Mouse (Mus musculus) CD4-positive, CD25-positive, alpha-beta regulatory T cell, adult 2 months (primary cell): ENCODE measurements around the gene Muc1.
"Not testable (repeated sequence)": the region's sequence is repeated elsewhere in the genome, so short reads cannot be mapped to it uniquely, and the experiment has no call there.

Source experiments
- DNase-seq: peaks from one replicate; pipeline ENCODE4 v3.0.0-alpha.2; 2012; ENCODE audit warnings: low read depth, low spot score

The Muc1 gene

DNA sequence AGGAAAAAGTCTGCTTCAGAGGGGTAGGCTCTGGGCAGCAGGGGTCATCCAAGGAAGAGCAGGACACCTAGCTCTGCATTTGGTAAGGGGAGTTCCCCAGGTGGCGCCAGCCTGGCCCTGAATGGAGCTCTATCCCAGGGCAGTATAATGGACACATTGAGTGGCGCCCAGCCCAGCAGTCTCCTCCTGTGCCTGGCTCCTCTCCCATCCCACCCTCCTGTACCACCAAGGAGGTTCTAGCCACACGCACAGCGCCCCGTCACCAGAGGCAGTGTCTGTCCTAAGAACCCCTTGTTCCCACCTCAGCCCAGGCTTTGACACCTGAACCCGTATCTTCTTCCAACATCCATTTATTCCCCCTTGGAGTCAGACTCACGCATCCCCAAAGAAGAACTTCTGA lies 19.1 kb upstream of the Muc1 start:
- no peak for DNase-seq

DNA sequence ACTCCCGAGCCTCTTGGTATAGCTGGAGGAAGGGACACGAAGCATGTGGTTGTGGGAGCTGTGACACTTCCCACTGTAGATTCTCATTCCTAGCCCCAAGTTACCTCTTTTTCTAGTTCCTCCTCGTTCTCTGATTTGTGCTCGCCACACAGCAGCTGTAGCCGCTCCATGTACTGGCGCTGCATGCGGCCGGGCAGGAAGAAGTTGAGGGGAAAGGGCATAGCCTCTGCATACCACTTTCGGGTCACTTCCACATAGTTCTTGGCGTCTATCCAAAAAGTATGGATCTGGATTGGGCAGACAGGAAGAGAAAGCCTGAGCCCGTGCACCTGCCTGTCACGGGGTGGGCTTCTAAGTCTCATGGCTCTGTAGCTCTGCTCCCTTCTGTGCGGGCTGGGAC lies 18.7 kb upstream of the Muc1 start:
- no peak for DNase-seq

- DNase-seq = no peak
These were observed 18.1 kb upstream of the Muc1 start for GRCm38 (mm10) chr3:89210731-89211130.

DNA sequence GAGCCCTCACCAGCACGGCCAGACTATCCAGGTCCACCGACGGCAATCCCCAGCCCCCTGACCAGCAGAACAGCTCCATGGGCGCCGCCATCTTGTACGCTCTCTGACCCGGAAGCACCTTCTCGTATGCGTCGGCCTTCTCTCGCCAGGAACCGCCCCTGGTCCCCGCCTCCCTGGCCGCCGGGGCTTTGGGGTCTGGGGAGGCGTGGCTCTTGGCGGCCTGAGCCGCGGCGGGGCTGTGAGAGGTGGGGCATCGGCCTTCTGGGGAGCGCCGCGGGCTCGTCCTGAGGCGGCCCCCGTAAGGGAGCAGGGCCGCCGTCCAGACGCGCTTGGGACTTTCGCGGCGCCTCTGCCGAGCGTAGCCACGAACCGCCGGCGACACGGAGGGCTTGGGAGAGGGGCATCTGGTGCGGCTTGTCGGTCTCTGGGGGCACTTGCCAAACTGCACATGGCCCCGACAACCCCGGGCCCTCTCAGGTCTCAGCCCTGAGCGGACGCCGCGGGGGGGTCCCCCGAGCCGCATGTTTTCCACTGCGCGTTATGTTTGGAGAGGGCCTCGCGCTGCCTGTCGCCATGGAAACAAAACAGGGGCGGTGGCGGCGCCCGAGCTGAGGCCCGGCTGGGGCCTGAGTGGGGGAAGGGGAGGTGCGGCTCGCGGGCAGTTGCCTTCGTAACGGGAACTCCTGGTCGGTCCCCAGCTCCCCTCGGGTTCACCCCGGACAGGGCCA lies 14.9 kb upstream of the Muc1 start:
- peak; percentile 96 for DNase-seq

DNA sequence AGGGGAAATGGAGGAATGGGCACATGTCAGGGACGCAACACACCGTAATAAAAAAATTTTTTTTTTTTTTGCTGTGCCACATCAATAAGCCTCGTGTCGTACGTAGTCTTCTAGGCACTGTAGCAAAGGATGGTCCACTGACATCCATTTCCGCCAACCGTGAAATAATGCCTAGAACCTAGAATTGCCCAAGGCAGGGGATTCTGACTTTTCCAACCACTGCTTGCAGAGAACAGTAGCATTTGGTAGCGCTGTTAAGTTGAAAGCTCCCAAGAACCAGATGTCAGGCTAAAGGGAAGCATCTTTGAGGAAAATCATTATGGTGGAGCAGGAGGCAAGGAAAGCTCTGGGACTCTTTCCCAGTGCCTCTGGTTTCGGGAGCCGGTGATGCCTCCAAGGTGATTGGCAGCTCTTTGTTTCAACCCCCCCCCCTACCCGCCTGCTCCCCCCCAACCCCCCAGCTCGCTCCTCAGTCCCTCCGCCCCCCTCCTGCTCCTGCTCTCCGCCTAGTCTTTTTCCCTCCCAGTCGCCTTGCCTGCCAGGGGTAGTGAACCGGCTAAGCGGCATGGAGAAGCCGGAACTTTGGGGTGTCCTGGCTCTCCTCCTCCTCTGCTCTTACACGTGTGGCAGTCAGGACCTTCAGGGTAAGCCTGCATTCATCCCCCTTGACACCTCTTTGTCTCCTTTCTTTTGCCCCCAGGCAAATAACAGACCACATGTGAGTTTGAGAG lies 14.0 kb upstream of the Muc1 start, which contains the start of gene Thbs3:
TSS of gene Thbs3 (plus strand) at position 500 of the 731 bp plus-strand sequence.
- peak; percentile 76 for DNase-seq

DNA sequence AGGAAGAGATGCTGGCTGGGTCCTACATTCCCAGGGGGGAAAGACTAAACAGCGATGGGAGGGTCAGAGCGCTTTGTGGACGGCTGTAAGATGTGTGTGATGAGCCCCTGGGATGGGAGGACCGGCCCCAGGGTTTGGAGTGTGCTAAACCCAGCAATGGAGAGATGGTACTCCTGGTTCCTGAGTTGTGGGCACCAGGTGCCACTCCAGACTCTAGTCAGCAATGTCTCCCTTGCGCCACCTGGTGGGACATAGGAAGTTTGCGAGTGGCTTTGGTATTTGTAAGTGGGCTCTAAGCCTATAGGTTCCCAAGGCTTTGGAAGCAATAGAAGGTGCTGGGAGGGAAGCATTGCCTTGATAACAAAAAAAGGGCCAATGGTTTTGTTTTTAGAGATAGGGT lies 13.0 kb upstream of the Muc1 start:
- DNase-seq = peak; percentile 95

- not testable (repeated sequence) for DNase-seq
These were observed 12.4 kb upstream of the Muc1 start for GRCm38 (mm10) chr3:89216407-89216806.

DNA sequence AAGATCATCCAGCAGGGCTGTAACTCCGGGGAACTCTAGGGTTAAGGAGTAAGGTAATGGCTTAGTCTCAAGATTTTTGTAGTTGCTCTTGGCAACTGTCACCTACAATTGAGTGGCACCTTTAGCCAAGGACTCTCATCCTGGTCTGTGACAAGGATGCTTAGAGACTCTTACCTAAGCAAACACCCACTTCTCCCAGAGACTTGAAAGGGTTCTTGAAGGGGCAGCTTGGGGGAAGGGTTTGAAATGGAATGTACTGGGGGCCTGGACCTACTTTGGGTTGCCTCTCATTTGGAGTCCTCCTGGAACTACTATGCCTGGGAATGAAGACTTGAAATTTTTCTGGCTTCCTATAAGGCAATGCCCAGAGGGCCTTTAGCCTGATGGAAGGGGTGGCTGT lies 10.6 kb upstream of the Muc1 start:
- no peak for DNase-seq

- DNase-seq = no peak
These were observed 9.3 kb upstream of the Muc1 start for GRCm38 (mm10) chr3:89219546-89219945.

DNA sequence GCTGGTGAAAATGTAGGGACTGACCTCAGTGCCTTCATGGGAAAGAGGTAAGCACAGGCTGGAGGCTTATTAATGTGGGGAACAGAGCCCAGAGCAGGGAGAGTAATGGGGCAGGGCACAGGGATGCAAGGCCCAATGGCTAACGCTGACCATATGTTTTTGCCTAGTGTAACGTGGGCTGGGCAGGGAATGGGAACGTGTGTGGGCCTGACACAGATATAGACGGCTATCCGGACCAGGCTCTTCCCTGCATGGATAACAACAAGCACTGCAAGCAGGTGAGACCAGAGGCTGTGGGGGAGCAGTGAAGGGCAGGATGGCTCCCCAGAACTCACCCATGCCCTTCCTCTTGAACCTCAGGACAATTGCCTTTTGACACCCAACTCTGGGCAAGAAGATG lies 7.7 kb upstream of the Muc1 start:
- no peak for DNase-seq

DNA sequence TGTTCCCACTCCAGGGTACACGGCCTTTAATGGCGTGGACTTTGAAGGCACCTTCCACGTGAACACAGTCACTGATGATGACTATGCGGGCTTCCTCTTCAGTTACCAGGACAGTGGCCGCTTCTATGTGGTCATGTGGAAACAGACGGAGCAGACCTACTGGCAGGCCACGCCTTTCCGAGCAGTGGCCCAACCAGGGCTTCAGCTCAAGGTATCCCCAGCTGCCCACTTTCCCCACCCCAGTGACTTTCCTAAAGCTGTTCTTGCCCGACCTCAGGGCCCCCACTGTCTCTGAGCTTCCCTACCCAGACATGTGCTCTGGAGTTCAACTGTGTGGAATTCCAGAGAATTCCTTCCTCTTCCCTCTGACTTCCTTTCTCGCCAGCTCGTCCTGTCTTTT lies 4.1 kb upstream of the Muc1 start:
- DNase-seq = no peak

DNA sequence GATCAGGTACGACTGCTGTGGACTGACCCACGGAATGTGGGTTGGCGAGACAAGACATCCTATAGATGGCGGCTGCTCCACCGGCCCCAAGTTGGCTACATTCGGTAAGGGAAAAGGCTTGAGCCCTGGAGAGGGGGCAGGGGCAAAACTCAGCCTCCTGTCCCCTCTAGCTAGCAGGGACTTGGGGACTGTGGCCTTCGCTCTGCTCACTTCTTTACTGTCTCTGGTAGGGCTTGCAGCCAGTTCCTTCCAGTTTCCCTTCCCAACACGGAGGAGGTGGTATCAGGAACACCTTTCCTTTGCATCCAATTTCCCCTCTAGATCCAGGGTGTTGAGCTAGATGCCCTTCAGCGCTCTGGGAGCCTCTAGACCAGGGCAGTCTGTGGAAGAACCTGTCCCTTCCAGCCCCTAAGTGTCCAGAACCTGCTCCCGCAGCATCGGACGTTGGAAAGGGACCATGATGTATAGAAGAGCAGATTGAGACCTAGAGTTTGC lies 3.5 kb upstream of the Muc1 start:
- no peak for DNase-seq

DNA sequence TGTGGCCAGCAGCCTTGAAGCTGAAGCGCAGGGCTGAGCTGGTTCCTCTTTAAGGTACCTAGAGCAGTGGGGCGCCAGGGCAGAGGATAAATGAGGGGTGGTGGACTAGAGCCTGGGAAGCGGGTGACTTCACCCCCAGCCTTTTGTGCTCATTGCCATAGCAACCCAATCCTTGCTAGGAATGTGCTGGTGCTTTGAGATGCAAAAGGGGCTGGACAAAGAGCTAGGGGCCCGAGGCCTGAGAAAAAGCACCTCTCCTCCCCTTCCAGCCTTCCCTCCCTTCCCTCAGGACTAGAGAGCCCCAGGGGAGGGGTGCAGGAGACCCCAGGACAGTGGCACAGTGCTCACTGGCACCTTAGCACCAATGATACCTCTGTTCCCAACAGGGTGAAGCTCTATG lies 2.9 kb upstream of the Muc1 start:
- no peak for DNase-seq

DNA sequence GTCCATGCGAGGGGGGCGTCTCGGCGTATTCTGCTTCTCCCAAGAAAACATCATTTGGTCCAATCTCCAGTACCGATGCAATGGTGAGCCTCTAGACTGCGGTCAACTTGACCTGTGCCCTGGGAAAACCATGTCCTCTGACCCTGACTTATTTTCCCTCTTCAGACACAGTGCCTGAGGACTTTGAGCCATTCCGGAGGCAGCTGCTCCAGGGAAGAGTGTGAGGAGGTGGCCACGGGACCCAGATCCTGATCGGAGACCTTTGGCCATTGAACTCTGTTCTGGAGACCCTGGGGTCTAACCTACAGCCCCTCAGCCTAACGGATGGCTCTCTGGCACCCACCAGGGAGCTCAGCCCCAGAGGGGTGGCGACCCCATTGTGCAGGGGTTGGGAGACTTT lies 2.5 kb upstream of the Muc1 start:
- no peak for DNase-seq

DNA sequence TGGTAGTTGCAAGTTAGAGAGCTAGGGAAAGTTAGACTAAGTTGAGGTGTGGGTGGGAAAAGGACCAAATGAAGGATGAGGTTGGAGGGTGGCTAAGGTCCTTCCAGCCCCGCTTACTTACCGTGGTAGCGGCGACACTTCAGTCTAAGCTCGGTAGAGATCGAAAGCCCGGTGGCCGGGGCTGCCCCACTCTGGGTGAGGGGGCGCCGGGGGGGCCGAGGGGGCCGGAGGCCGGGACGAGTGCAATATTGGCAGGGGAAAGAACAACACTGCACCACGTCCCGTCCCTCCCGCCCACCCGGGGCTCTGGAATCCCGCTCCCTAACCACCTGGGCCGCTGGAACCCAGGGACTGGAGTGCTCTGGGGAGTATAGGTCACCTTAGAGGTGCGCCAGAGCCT lies 2.0 kb upstream of the Muc1 start, which contains the start of gene Mtx1:
TSS of gene Mtx1 (minus strand) at position 189 of the 400 bp plus-strand sequence.
- no peak for DNase-seq

DNA sequence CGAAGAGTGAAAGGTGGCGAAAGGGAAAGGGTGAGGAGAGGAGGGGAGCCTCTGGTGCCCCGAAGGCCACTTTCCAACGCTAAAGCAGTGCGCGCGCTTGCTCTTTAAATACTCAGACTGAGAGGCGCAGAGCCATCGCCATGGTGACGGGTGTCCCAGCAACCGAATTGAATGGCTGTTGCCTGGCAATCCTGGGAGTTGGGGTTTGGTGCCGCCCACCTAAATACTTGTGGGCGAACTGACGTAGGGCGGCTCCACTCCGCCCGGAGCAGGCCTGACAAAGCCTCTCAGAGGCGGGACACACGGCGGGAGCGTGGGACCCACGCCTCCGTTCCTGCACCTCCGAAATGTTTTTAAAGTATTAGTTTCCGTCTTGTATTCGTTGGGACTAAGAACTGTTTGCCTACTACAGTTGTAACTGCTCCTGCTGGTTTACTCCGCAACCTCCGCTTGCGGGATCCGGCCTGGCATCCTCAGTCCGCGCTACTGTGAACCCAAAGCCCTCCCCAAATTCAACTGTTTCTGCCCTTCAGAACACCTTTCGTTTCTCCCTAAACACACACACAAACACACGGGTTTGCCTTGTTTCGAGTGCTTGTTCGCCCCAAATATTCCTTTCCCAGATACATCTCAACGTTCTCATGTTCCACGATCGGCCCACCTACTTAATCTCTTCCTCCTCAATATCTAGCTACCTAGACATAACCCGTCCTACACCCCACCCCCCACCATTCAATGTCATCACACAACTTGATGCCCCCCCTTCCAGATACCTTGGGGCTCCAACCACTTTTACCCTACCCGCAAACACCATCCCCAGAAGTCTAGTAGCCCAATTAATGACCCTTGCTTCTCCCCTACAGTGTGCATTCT lies 1.3 kb upstream of the Muc1 start:
- DNase-seq = peak; percentile 88

DNA sequence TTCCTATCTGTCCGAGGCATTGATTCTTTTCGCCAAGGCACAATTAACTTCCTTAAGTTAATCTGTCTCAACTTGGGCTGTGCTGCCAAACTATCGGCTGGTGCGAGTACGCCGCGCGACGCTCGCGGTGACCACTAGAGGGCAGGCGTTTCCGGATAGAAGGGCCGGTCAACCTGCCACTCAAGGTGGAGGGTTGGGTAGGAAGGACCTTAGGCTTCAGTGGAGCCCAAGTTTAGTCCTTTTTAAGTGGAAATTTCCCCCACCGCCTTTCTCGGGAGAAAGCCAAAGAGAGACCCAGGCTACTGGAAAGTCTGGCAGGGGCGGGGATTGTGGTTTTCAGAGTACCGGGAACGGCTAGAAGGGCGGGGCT lies 692 bp upstream of the Muc1 start:
- DNase-seq = peak; percentile 91

- no peak for DNase-seq
These were observed 419 bp downstream of the Muc1 start for GRCm38 (mm10) chr3:89229276-89229675.

DNA sequence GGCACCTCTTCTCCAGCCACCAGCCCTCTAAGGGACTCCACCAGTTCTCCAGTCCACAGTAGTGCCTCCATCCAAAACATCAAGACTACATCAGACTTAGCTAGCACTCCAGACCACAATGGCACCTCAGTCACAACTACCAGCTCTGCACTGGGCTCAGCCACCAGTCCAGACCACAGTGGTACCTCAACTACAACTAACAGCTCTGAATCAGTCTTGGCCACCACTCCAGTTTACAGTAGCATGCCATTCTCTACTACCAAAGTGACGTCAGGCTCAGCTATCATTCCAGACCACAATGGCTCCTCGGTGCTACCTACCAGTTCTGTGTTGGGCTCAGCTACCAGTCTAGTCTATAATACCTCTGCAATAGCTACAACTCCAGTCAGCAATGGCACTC lies 1.7 kb downstream of the Muc1 start:
- DNase-seq = no peak

GRCm38 (mm10) chr3:89231345-89231744 lies 2.5 kb downstream of the Muc1 start:
- peak; percentile 62 for DNase-seq

DNA sequence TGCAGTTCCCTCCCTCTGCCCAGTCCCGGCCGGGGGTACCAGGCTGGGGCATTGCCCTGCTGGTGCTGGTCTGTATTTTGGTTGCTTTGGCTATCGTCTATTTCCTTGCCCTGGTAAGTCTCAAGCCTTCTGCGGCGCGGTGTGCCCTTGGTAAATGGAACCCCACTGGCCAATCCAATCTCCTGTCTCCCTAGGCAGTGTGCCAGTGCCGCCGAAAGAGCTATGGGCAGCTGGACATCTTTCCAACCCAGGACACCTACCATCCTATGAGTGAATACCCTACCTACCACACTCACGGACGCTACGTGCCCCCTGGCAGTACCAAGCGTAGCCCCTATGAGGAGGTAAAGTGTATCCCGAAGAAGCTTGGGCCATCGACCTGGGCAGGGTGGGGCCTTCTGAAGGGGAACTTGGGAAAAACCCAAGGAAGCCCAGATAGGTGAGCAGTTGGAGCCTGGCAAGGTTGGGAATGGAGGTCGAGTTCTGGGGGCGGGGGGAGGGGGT lies 3.0 kb downstream of the Muc1 start:
- DNase-seq = no peak

DNA sequence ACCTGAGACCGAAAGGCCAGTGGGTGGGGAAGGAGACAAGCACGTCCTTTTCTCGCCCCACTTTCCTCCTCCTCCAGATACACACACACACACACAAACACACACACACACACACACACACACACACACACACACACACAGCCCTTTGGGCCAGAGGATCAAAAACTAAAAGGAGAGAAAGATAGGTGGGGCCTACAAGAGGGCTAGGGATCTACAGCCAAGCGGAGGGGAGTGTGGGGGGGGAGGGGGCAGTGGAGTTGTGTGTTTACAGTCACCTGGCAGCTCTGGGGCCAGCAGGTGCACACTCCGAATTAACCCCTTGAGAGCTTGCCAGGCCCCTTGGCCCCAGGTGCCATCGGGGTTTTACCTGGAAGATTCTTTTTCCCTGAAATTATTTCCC lies 3.8 kb downstream of the Muc1 start:
- DNase-seq = no peak
